Mouse (Mus musculus): Measurements from ENCODE around the gene Cradd. TPM values are rescaled to one million over a fixed set of nuclear protein-coding genes. Genes with fewer than 3 reads are reported as not detected.

The Cradd gene
- polyA plus RNA-seq (2017; shearing (Covaris generic)), result 29.8 TPM

DNA sequence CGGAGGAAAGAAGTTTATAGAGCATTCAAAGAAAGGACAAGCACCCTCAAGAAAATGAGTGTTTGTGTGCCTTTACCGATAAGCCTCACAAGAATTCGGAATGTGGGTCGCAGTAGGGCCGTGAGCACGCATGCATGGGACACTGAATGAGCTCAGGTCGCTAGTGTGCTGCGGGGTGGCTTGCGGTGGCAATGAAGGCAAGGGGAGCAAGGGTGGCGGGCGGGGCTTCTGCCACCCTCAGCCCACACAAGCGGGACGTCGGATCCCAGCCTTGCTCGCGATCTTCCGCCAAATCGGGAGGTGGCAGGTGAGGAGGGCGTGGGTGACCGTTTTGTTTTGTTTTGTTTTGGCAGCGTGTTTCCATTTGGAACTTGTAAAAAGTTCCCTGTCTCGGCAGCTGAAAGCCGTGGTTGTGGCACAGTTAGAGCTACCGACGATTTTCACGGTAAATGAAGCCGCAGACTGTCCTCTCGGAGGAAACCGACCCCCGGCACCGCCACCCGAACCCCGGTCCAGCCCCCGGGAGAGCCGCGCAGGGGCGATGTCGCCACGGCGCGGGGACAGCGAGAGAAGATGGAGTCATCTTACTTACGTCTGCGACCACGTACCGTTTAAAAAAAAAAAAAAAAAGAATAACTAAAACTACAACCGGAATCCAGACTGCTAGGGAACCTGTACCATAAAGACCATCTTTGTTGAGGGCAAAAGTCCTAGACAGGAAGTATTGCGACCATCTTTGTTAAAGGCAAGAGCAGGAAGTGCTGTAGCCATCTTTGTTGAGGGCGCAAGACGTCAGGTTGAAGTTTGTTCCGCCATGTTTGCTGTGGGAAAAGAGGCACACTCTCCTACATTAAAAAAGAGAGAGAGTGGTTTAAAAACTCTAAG lies at the start of gene Cradd:
TSS of gene Cradd (minus strand) at position 741 of the 885 bp plus-strand sequence.

Other genes with a start within 250 kb of the Cradd start
- gene Socs2, start 93.0 kb upstream of the Cradd start, polyA plus RNA-seq (2017; shearing (Covaris generic)), result 92.7 TPM
- 161 TPM for gene Mrpl42, start 177.8 kb upstream of the Cradd start, polyA plus RNA-seq (2017; shearing (Covaris generic))
- gene Ube2n, start 191.0 kb upstream of the Cradd start, polyA plus RNA-seq (2017; shearing (Covaris generic)), result 341 TPM
- 7.5 TPM for gene Nudt4, start 240.0 kb upstream of the Cradd start, polyA plus RNA-seq (2017; shearing (Covaris generic))